12 mouse cellular contexts compared by ENCODE assay signal in the genomic region with DNA sequence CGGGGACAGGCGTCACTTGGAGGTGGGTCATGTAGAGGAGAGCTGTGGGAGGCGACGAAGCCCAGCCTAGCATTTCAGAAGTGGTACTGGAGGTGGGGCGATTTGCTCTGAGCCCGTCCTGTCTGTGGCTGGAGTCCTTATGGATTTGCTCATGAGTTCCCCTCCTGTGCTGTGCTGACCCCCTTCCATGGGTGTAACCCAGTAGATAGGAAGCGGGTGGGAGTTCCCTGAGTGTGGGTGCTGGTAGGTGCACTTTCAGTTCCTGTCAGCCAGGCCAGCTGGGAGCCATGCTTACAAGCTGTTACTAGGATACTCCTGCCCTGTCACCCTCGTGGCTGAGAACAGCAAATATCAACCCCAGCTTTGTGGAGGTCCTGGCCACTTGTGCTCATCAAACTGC. TPM values are rescaled to one million over a fixed set of nuclear protein-coding genes. Genes with fewer than 3 reads are reported as not detected.
DNase-seq lines count a peak whose midpoint lies in the region; ATAC-seq lines count a peak whose summit lies in the region.
"Had no signal": no experiment of that assay in that cellular context is flagged by ENCODE, and none has a peak within 500 bp of the region (broad histone marks: within the 10 kb centered on the region; RNA-seq: fewer than 3 reads in every experiment).

No protein-coding gene starts in this region.

- H3K4me2 ChIP-seq in hindbrain, embryonic 12.5 days (replicated peaks), result no peak overlapping the region
- H3K4me2 ChIP-seq in forebrain, embryonic 15.5 days (replicated peaks), result no peak overlapping the region
- H3K4me2 ChIP-seq: liver, embryonic 15.5 days; neural tube, embryonic 13.5 days; stomach, embryonic 15.5 days had no signal

- peaks cover 16% of the 10 kb centered on the region for H3K36me3 ChIP-seq in hindbrain, embryonic 10.5 days
- no peaks in the 10 kb centered on the region for H3K36me3 ChIP-seq in hindbrain, embryonic 12.5 days
- no peaks in the 10 kb centered on the region for H3K36me3 ChIP-seq in forebrain, embryonic 15.5 days
- H3K36me3 ChIP-seq: liver, embryonic 15.5 days; neural tube, embryonic 13.5 days; stomach, embryonic 15.5 days had no signal

- ATAC-seq in hindbrain, embryonic 12.5 days (ENCODE audit: low FRiP score), result no peak
- no peak for ATAC-seq in forebrain, embryonic 15.5 days (replicated peaks)
- ATAC-seq in activated CD4-positive, CD25-positive, alpha-beta regulatory T cell, adult 4 months, result no peak

- no peak for DNase-seq in hindbrain, embryonic 10.5 days (ENCODE audit: low spot score)
- DNase-seq in right cerebral cortex, postnatal 14 days, result peak; percentile 13
- DNase-seq in right cerebral cortex, postnatal 25 days, result no peak
- DNase-seq in lung, postnatal 25 days (ENCODE audit: low spot score), result peak; percentile 50
- no peak for DNase-seq in ovary, postnatal 10 days (ENCODE audit: low spot score)
- DNase-seq: cerebellum, postnatal 10 days had no signal

- peaks cover 9% of the 10 kb centered on the region for H3K4me1 ChIP-seq in hindbrain, embryonic 10.5 days (replicated peaks)
- H3K4me1 ChIP-seq in hindbrain, embryonic 12.5 days, result 0 out of 2 replicates have a peak, but pooled peaks cover 5% of the 10 kb centered on the region
- no peaks in the 10 kb centered on the region for H3K4me1 ChIP-seq in forebrain, embryonic 15.5 days
- H3K4me1 ChIP-seq: stomach, embryonic 15.5 days had no signal

- WGBS in hindbrain, embryonic 10.5 days, result 90% methylated on average over 8 of the region's 8 CpGs
- WGBS in hindbrain, embryonic 12.5 days, result 84% methylated on average over 8 of the region's 8 CpGs
- WGBS in forebrain, embryonic 15.5 days, result 87% methylated on average over 8 of the region's 8 CpGs

- no peak overlapping the region for H3K9ac ChIP-seq in hindbrain, embryonic 12.5 days
- H3K9ac ChIP-seq in forebrain, embryonic 15.5 days (replicated peaks), result no peak overlapping the region
- H3K9ac ChIP-seq: liver, embryonic 15.5 days; neural tube, embryonic 13.5 days; stomach, embryonic 15.5 days had no signal

- H3K4me3 ChIP-seq in hindbrain, embryonic 10.5 days, result no peak overlapping the region
- H3K4me3 ChIP-seq in hindbrain, embryonic 12.5 days, result no peak overlapping the region
- no peak overlapping the region for H3K4me3 ChIP-seq in forebrain, embryonic 15.5 days
- H3K4me3 ChIP-seq: liver, embryonic 15.5 days; neural tube, embryonic 13.5 days; stomach, embryonic 15.5 days had no signal

- H3K9me3 ChIP-seq in hindbrain, embryonic 10.5 days, result 0 out of 2 replicates have a peak, but pooled peaks cover 4% of the 10 kb centered on the region
- no peaks in the 10 kb centered on the region for H3K9me3 ChIP-seq in hindbrain, embryonic 12.5 days (replicated peaks)
- no peaks in the 10 kb centered on the region for H3K9me3 ChIP-seq in forebrain, embryonic 15.5 days
- H3K9me3 ChIP-seq: liver, embryonic 15.5 days; neural tube, embryonic 13.5 days; stomach, embryonic 15.5 days had no signal

- H3K27ac ChIP-seq in hindbrain, embryonic 10.5 days, result peak overlapping the region; percentile 45; the same call in 1 of the 2 replicates
- no peak overlapping the region for H3K27ac ChIP-seq in hindbrain, embryonic 12.5 days
- H3K27ac ChIP-seq in forebrain, embryonic 15.5 days (replicated peaks), result no peak overlapping the region
- H3K27ac ChIP-seq: liver, embryonic 15.5 days; neural tube, embryonic 13.5 days; stomach, embryonic 15.5 days had no signal

- no peaks in the 10 kb centered on the region for H3K27me3 ChIP-seq in hindbrain, embryonic 10.5 days (ENCODE audit: insufficient read depth, poor library complexity, severe bottlenecking)
- H3K27me3 ChIP-seq in hindbrain, embryonic 12.5 days, result no peaks in the 10 kb centered on the region
- H3K27me3 ChIP-seq in forebrain, embryonic 15.5 days, result no peaks in the 10 kb centered on the region
- H3K27me3 ChIP-seq: liver, embryonic 15.5 days; neural tube, embryonic 13.5 days; stomach, embryonic 15.5 days had no signal

RNA-seq across cellular contexts. Expression of gene Pepd, which starts 6.2 kb away (rescaled TPM):
- 76.1 and 76.9 TPM in 2 replicates for polyA plus RNA-seq in hindbrain, embryonic 10.5 days (2016; fragmentation: Nextera tagmentation; extraction: Ambion mirVana)
- polyA plus RNA-seq in hindbrain, embryonic 12.5 days (2016; fragmentation: Nextera tagmentation; extraction: Ambion mirVana), result 55.6 and 56.0 TPM in 2 replicates
- polyA plus RNA-seq in forebrain, embryonic 15.5 days (2015; fragmentation: Nextera tagmentation; extraction: Ambion mirVana), result 51.4 and 51.7 TPM in 2 replicates
- polyA plus RNA-seq in activated CD4-positive, CD25-positive, alpha-beta regulatory T cell, adult 4 months (2017; shearing (Covaris generic)), result 10 to 100 TPM; 53.8 to 54.2 TPM

Comparison
In these comparisons a context has a peak if more than half of its experiments do, and no peak if none do; other contexts are left out.
1. DNase-seq: peak in right cerebral cortex, postnatal 14 days (single experiment) and lung, postnatal 25 days (single experiment); none in hindbrain, embryonic 10.5 days (single experiment), right cerebral cortex, postnatal 25 days (single experiment) and ovary, postnatal 10 days (single experiment).